Mouse (Mus musculus) heart, postnatal 4 days (tissue): ENCODE results near the gene Ammecr1. TPM values are rescaled to one million over a fixed set of nuclear protein-coding genes. Genes with fewer than 3 reads are reported as not detected.

Experiments
- DNase-seq: peaks from one replicate; pipeline ENCODE4 v3.0.0; 2021
- total RNA-seq, 2 experiments: library from RNA; stranded (reverse); gene quantifications; 2 replicates each; pipeline ENCODE4 v1.2.3; 2021

Ammecr1 gene
- total RNA-seq, 2 experiments from 2014 or later = 42.7 to 43.2 TPM

- DNase-seq = no peak
Observed at GRCm38 (mm10) chrX:142914208-142914607, 52.3 kb downstream of the Ammecr1 start.

GRCm38 (mm10) chrX:142903854-142904253 lies 62.7 kb downstream of the Ammecr1 start:
- DNase-seq = no peak

- DNase-seq = no peak
Observed at GRCm38 (mm10) chrX:142902599-142902998, 63.9 kb downstream of the Ammecr1 start.

GRCm38 (mm10) chrX:142901915-142902314 lies 64.6 kb downstream of the Ammecr1 start:
- no peak for DNase-seq

GRCm38 (mm10) chrX:142898295-142898887 lies 68.1 kb downstream of the Ammecr1 start:
- DNase-seq = no peak

GRCm38 (mm10) chrX:142897477-142898000 lies 69.0 kb downstream of the Ammecr1 start:
- no peak for DNase-seq

GRCm38 (mm10) chrX:142895316-142895715 lies 71.2 kb downstream of the Ammecr1 start:
- no peak for DNase-seq

- no peak for DNase-seq
Observed at GRCm38 (mm10) chrX:142885962-142886361, 80.6 kb downstream of the Ammecr1 start.

GRCm38 (mm10) chrX:142883593-142883992 lies 82.9 kb downstream of the Ammecr1 start:
- no peak for DNase-seq

GRCm38 (mm10) chrX:142882255-142882654 lies 84.3 kb downstream of the Ammecr1 start:
- no peak for DNase-seq

- no peak for DNase-seq
Observed at GRCm38 (mm10) chrX:142869844-142870243, 96.7 kb downstream of the Ammecr1 start.

GRCm38 (mm10) chrX:142848032-142848431 lies 118.5 kb downstream of the Ammecr1 start:
- no peak for DNase-seq

- no peak for DNase-seq
Observed at GRCm38 (mm10) chrX:142846266-142846665, 120.3 kb downstream of the Ammecr1 start.

- no peak for DNase-seq
Observed at GRCm38 (mm10) chrX:142841916-142842315, 124.6 kb downstream of the Ammecr1 start.

- DNase-seq = no peak
Observed at GRCm38 (mm10) chrX:142839411-142839810, 127.1 kb downstream of the Ammecr1 start.

- no peak for DNase-seq
Observed at GRCm38 (mm10) chrX:142838841-142839240, 127.7 kb downstream of the Ammecr1 start.

- DNase-seq = no peak
Observed at GRCm38 (mm10) chrX:142837316-142837715, 129.2 kb downstream of the Ammecr1 start.

- DNase-seq = no peak
Observed at GRCm38 (mm10) chrX:142836399-142836798, 130.1 kb downstream of the Ammecr1 start.

- DNase-seq = peak; percentile 32
Observed at GRCm38 (mm10) chrX:142834807-142835206, 131.7 kb downstream of the Ammecr1 start.

GRCm38 (mm10) chrX:142833164-142833796 lies 133.2 kb downstream of the Ammecr1 start:
- peak; percentile 29 for DNase-seq

- DNase-seq = no peak
Observed at GRCm38 (mm10) chrX:142832221-142832620, 134.3 kb downstream of the Ammecr1 start.

- DNase-seq = no peak
Observed at GRCm38 (mm10) chrX:142830572-142830971, 136.0 kb downstream of the Ammecr1 start.

GRCm38 (mm10) chrX:142829866-142830470 lies 136.6 kb downstream of the Ammecr1 start:
- DNase-seq = no peak

GRCm38 (mm10) chrX:142829267-142829666 lies 137.3 kb downstream of the Ammecr1 start:
- no peak for DNase-seq
